ENCODE assay signal across 27 mouse cellular contexts in the genomic region with DNA sequence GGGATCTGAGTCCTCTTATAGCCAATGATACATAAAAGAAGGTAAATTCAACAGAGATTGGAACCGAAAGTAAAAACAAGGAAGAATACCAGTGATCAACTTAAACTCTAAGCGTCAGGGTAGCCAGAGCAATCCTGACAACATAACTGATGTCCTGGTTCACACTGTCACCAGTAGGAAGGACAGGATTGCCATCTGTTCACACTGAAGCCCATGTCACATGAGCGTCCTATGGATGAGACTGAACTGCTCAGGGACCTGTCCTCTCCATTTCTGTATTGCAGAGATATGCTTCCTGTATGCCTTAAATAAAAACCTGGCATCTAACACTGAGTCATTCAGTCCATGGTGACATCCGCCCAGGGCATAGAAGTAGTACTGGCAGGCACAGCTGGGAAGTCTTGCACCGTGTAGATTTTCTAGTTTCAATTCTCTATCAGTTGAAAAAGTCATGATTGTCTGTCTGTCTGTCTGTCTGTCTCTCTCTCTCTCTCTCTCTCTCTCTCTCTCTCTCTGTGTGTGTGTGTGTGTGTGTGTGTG.
DNase-seq lines count a peak whose midpoint lies in the region; ATAC-seq and TF ChIP-seq lines count a peak whose summit lies in the region.
"Had no signal": no experiment of that assay in that cellular context is flagged by ENCODE, and none has a peak within 500 bp of the region (broad histone marks: within the 10 kb centered on the region; RNA-seq: fewer than 3 reads in every experiment).

No protein-coding gene starts in this region.

- ATAC-seq in liver, embryonic 14.5 days (ENCODE audit: insufficient read depth), result peak; percentile 21; the same call in 1 of the 2 replicates
- ATAC-seq: activated CD4-positive, CD25-positive, alpha-beta regulatory T cell, adult 4 months; CD4-positive, CD25-positive, alpha-beta regulatory T cell, adult 4 months; forebrain, embryonic 15.5 days; hindbrain, embryonic 16.5 days; midbrain, embryonic 16.5 days had no signal

- no peak overlapping the region for H3K4me2 ChIP-seq in liver, embryonic 14.5 days (ENCODE audit: low read depth)
- no peak overlapping the region for H3K4me2 ChIP-seq in myocyte (ENCODE audit: low read depth)
- H3K4me2 ChIP-seq: embryonic facial prominence, embryonic 13.5 days; forebrain, embryonic 15.5 days; neural tube, embryonic 12.5 days; stomach, embryonic 15.5 days had no signal

- H3K36me3 ChIP-seq in liver, embryonic 14.5 days (replicated peaks; ENCODE audit: control insufficient read depth, insufficient read depth, low read depth), result no peaks in the 10 kb centered on the region
- peaks cover 0 to 8% of the 10 kb centered on the region in 2 experiments; a peak in 2 of 4 replicates for H3K36me3 ChIP-seq in MEL (ENCODE audit: control insufficient read depth in 1 of 2, insufficient read depth in 2 of 2, low read length in 2 of 2)
- no peaks in the 10 kb centered on the region for H3K36me3 ChIP-seq in macrophage (ENCODE audit: inconsistent target)
- no peaks in the 10 kb centered on the region for H3K36me3 ChIP-seq in myocyte (ENCODE audit: control insufficient read depth, insufficient read depth)
- no peaks in the 10 kb centered on the region for H3K36me3 ChIP-seq in heart, adult 2 months (ENCODE audit: control insufficient read depth, insufficient read depth, low read length)
- H3K36me3 ChIP-seq: stomach, embryonic 15.5 days had no signal

- TF ChIP-seq RAD21 in MEL (IDR thresholded peaks at IDR 0.05; ENCODE audit: low read depth, low read length), result no peak

- intact Hi-C loops in heart, adult 2 months (cut with DNase I), result no loop called here

- no peaks in the 10 kb centered on the region; a peak in 1 of 4 replicates for H3K4me1 ChIP-seq in liver, embryonic 14.5 days (replicated peaks; ENCODE audit: control insufficient read depth in 2 of 2, insufficient read depth in 2 of 2, low read length in 1 of 2)
- peaks cover 2 to 9% of the 10 kb centered on the region in 2 experiments for H3K4me1 ChIP-seq in MEL (ENCODE audit: control insufficient read depth in 1 of 2, insufficient read depth in 2 of 2, low read length in 2 of 2)
- H3K4me1 ChIP-seq in heart, adult 2 months (ENCODE audit: control insufficient read depth, insufficient read depth, low read length), result no peaks in the 10 kb centered on the region
- H3K4me1 ChIP-seq: forebrain, embryonic 15.5 days; midbrain, embryonic 10.5 days had no signal

- no peak for DNase-seq in liver, embryonic 14.5 days (ENCODE audit: low read depth in 3 of 3, low spot score in 3 of 3)
- DNase-seq in liver, result no peak
- DNase-seq in MEL (ENCODE audit: low read depth, low spot score), result peak; percentile 20
- no peak for DNase-seq in heart, adult 2 months
- DNase-seq in right cerebral cortex, postnatal 36 days (ENCODE audit: low spot score in 2 of 2), result no peak
- no peak for DNase-seq in cerebellum, adult 11-12 months
- DNase-seq: adrenal gland, adult 2 months; cerebellum, adult 11 months; cerebellum, adult 9-11 months; gastrocnemius, adult 2 months; gastrocnemius, postnatal 36 days; heart, postnatal 14 days; kidney, adult 18-20 months; kidney, postnatal 4 days; lung, adult 18-20 months had no signal

- no peaks in the 10 kb centered on the region for H3K27me3 ChIP-seq in liver, embryonic 14.5 days (ENCODE audit: control insufficient read depth, insufficient read depth, low read length)
- H3K27me3 ChIP-seq in MEL (ENCODE audit: control insufficient read depth in 1 of 2, insufficient read depth in 2 of 2, low read length in 2 of 2), result no peaks in the 10 kb centered on the region
- no peaks in the 10 kb centered on the region for H3K27me3 ChIP-seq in myocyte (ENCODE audit: control insufficient read depth, insufficient read depth, insufficient read length)
- no peaks in the 10 kb centered on the region for H3K27me3 ChIP-seq in heart, adult 2 months (ENCODE audit: control insufficient read depth, insufficient read depth, low read length)
- H3K27me3 ChIP-seq: embryonic facial prominence, embryonic 13.5 days; forebrain, embryonic 15.5 days; neural tube, embryonic 12.5 days; stomach, embryonic 15.5 days had no signal

- H3K27ac ChIP-seq in liver, embryonic 14.5 days, result no peak overlapping the region
- H3K27ac ChIP-seq in MEL (ENCODE audit: control insufficient read depth, low read depth, low read length) (no peak overlapping the region), macrophage (peak overlapping the region; percentile 51)
- no peak overlapping the region for H3K27ac ChIP-seq in heart, adult 2 months
- H3K27ac ChIP-seq: embryonic facial prominence, embryonic 13.5 days; forebrain, embryonic 10.5 days; forebrain, embryonic 15.5 days; gastrocnemius, adult 2 months; midbrain, embryonic 10.5 days; neural tube, embryonic 12.5 days; stomach, embryonic 15.5 days had no signal

- H3ac ChIP-seq in myocyte (ENCODE audit: control insufficient read depth, insufficient read length), result no peak overlapping the region

- no peak overlapping the region for H3K4me3 ChIP-seq in liver, embryonic 14.5 days (ENCODE audit: insufficient read depth in 1 of 2, low read depth in 2 of 2, low read length in 2 of 2)
- no peak overlapping the region for H3K4me3 ChIP-seq in MEL (ENCODE audit: control insufficient read depth in 1 of 2, insufficient read depth in 1 of 2, low read depth in 2 of 2, low read length in 2 of 2)
- H3K4me3 ChIP-seq in macrophage (ENCODE audit: inconsistent target), result no peak overlapping the region
- no peak overlapping the region for H3K4me3 ChIP-seq in myocyte
- H3K4me3 ChIP-seq in heart, adult 2 months, result no peak overlapping the region
- H3K4me3 ChIP-seq: embryonic facial prominence, embryonic 13.5 days; forebrain, embryonic 10.5 days; forebrain, embryonic 15.5 days; gastrocnemius, adult 2 months; midbrain, embryonic 10.5 days; neural tube, embryonic 12.5 days; stomach, embryonic 15.5 days had no signal

- no peak for TF ChIP-seq EP300 in liver, embryonic 14.5 days (IDR thresholded peaks at IDR 0.05; ENCODE audit: low read depth)
- TF ChIP-seq EP300 in MEL (IDR thresholded peaks at IDR 0.05; ENCODE audit: low read depth in 1 of 2, low read length in 2 of 2), result no peak
- TF ChIP-seq EP300 in heart, adult 2 months (IDR thresholded peaks at IDR 0.05; ENCODE audit: insufficient read depth, low read depth, low read length), result no peak

- TF ChIP-seq POLR2A in MEL (IDR thresholded peaks at IDR 0.05; ENCODE audit: control insufficient read depth in 1 of 2, insufficient read depth in 1 of 2, low read depth in 1 of 2, low read length in 2 of 2, poor library complexity in 1 of 2) (no peak), myocyte (IDR thresholded peaks at IDR 0.05; ENCODE audit: insufficient read length, low read depth) (no peak)
- TF ChIP-seq POLR2A in heart, adult 2 months (IDR thresholded peaks at IDR 0.05; ENCODE audit: insufficient read depth, low read depth, low read length), result no peak

- H3K9ac ChIP-seq in liver, embryonic 14.5 days (replicated peaks), result no peak overlapping the region
- H3K9ac ChIP-seq in MEL (ENCODE audit: control insufficient read depth, low read depth, low read length, poor library complexity, severe bottlenecking), result no peak overlapping the region
- H3K9ac ChIP-seq in heart, adult 2 months (ENCODE audit: low read depth, low read length), result no peak overlapping the region
- H3K9ac ChIP-seq: embryonic facial prominence, embryonic 13.5 days; forebrain, embryonic 15.5 days; neural tube, embryonic 12.5 days; stomach, embryonic 15.5 days had no signal

- 45% methylated on average over 5 of the region's 5 CpGs for WGBS in liver, embryonic 14.5 days (ENCODE audit: insufficient replicate concordance)
- 18% methylated on average over 5 of the region's 5 CpGs for WGBS in macrophage (ENCODE audit: missing documents)
- 66% methylated on average over 5 of the region's 5 CpGs for WGBS in heart, adult 2 months

- H3K79me2 ChIP-seq in MEL (ENCODE audit: control insufficient read depth, insufficient read depth, low read length, poor library complexity), result no peaks in the 10 kb centered on the region
- H3K79me2 ChIP-seq in macrophage (ENCODE audit: inconsistent target), result no peaks in the 10 kb centered on the region
- H3K79me2 ChIP-seq in myocyte (ENCODE audit: control insufficient read depth, insufficient read depth), result no peaks in the 10 kb centered on the region
- H3K79me2 ChIP-seq in heart, adult 2 months (replicated peaks; ENCODE audit: control insufficient read depth, insufficient read depth, low read length), result no peaks in the 10 kb centered on the region

- H3K9me3 ChIP-seq in liver, embryonic 14.5 days (ENCODE audit: control insufficient read depth, low read length), result no peaks in the 10 kb centered on the region
- no peaks in the 10 kb centered on the region for H3K9me3 ChIP-seq in MEL (replicated peaks; ENCODE audit: insufficient read depth, low read length)
- H3K9me3 ChIP-seq: embryonic facial prominence, embryonic 13.5 days; forebrain, embryonic 10.5 days; forebrain, embryonic 15.5 days; midbrain, embryonic 10.5 days; neural tube, embryonic 12.5 days; stomach, embryonic 15.5 days had no signal

- TF ChIP-seq CTCF in liver, embryonic 14.5 days (IDR thresholded peaks at IDR 0.05; ENCODE audit: low read depth), result no peak
- no peak for TF ChIP-seq CTCF in MEL (IDR thresholded peaks at IDR 0.05 in 2 of 3, conservative IDR thresholded peaks at IDR 0.05 in 1 of 3; ENCODE audit: control insufficient read depth in 1 of 3, insufficient read depth in 1 of 3, low read depth in 2 of 3, low read length in 3 of 3, poor library complexity in 1 of 3, severe bottlenecking in 1 of 3)
- no peak for TF ChIP-seq CTCF in heart, adult 2 months (IDR thresholded peaks at IDR 0.05)

TF ChIP-seq in MEL, 35 proteins besides CTCF, POLR2A, EP300 and RAD21:
- TF ChIP-seq RCOR1 (IDR thresholded peaks at IDR 0.05; ENCODE audit: low read depth, low read length) (no peak), E2F4 (IDR thresholded peaks at IDR 0.05; ENCODE audit: borderline replicate concordance, low read depth, low read length) (no peak), USF2 (IDR thresholded peaks at IDR 0.05; ENCODE audit: borderline replicate concordance in 1 of 2, insufficient read depth in 1 of 2, low read depth in 1 of 2, low read length in 2 of 2) (no peak), SIN3A (IDR thresholded peaks at IDR 0.05; ENCODE audit: low read length) (no peak)

TF ChIP-seq in myocyte, 11 proteins besides CTCF, POLR2A, EP300 and RAD21:
- TF ChIP-seq MYOD1 (IDR thresholded peaks at IDR 0.05; ENCODE audit: control insufficient read depth in 1 of 3, insufficient read length in 2 of 3, low read depth in 2 of 3) (peak in 2 of 3 experiments; percentile 53 to 68), TCF12 (IDR thresholded peaks at IDR 0.05; ENCODE audit: insufficient read depth, poor library complexity, severe bottlenecking) (no peak)
